Mouse (Mus musculus) ES-Bruce4 (cell line): ENCODE data around the gene Pde6h. TPM values are rescaled to one million over a fixed set of nuclear protein-coding genes. Genes with fewer than 3 reads are reported as not detected.

ENCODE experiments used
- H3K27ac ChIP-seq: 2 replicates; pipeline ENCODE4 v1.5.1; 2012; ENCODE audit warnings: low read length, inconsistent platforms; ENCODE audit not compliant: insufficient read depth
- H3K27me3 ChIP-seq: 2 replicates; pipeline ENCODE4 v1.6.1; 2012; ENCODE audit warnings: mild to moderate bottlenecking, low read length, inconsistent platforms; ENCODE audit not compliant: control insufficient read depth, poor library complexity, insufficient read depth, severe bottlenecking
- H3K36me3 ChIP-seq: 2 replicates; pipeline ENCODE4 v1.6.1; 2012; ENCODE audit warnings: inconsistent platforms, mild to moderate bottlenecking, low read length, moderate library complexity; ENCODE audit not compliant: control insufficient read depth, poor library complexity, insufficient read depth, severe bottlenecking
- H3K4me1 ChIP-seq: one replicate; pipeline ENCODE4 v1.8.1; 2011; ENCODE audit warnings: low read length; ENCODE audit not compliant: control insufficient read depth, insufficient read depth
- H3K4me3 ChIP-seq: 2 replicates; pipeline ENCODE4 v1.5.1; 2011; ENCODE audit warnings: low read depth, mild to moderate bottlenecking, low read length
- H3K9ac ChIP-seq: 2 replicates; pipeline ENCODE4 v1.6.1; 2012; ENCODE audit warnings: low read depth, mild to moderate bottlenecking, inconsistent platforms; ENCODE audit not compliant: poor library complexity, severe bottlenecking
- H3K9me3 ChIP-seq: replicated peaks from 2 replicates; pipeline ENCODE4 v1.6.1; 2012; ENCODE audit warnings: mild to moderate bottlenecking, low read length, inconsistent platforms; ENCODE audit not compliant: control insufficient read depth, poor library complexity, insufficient read depth, severe bottlenecking
- CTCF ChIP-seq: IDR thresholded peaks from one replicate; pipeline ENCODE4 v1.8.1; 2011; ENCODE audit warnings: low read depth, low read length
- EP300 ChIP-seq: IDR thresholded peaks from 2 replicates; pipeline ENCODE4 v1.6.1; 2011; ENCODE audit warnings: low read depth, low read length; ENCODE audit not compliant: insufficient read depth
- POLR2A ChIP-seq: IDR thresholded peaks from one replicate; pipeline ENCODE4 v1.8.1; 2011; ENCODE audit warnings: low read length; ENCODE audit not compliant: insufficient read depth
- polyA plus RNA-seq: library from polyadenylated mRNA; stranded (reverse); fragments of >200 nt; gene quantifications from 2 replicates; pipeline ENCODE4 v1.2.4, GENCODE M21; 2011; ENCODE audit warnings: low read depth; ENCODE audit not compliant: missing spikeins, insufficient read depth, insufficient read length

Gene Pde6h
- polyA plus RNA-seq, 1 experiment = not detected

DNA sequence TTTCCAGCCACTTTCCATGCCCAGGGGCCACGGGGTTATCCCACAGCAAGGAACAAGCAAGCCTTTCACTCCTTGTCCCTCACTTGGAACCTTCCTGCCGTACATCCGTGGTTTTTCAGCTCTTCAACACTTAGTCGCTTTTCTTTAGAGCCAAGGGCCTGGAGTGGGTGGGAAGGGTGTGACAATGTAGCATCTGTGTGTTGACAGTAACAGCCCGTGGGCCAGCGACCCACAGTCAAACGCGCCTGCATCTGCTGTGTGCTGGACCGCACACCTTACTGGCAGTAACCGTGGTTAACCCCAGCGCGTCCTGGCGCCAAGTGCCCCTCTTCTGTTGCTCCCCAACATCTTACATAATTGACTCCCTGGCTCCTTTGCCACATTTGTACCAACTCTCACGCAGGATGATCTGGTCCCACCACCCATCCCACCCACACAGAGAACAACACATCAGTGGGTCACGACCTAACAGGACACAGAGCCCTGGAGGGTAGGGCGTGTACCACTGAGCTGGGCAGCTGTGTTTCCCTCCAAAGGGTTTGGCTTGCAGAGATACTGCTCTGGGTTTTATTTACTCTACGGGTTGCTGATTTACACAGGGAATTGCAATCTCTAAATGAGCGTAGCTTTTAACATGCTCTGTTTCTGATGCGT lies 17.2 kb upstream of the Pde6h start:
- H3K27ac ChIP-seq = no peak overlapping the region
- H3K36me3 ChIP-seq = no peaks in the 10 kb centered on the region
- peaks cover 8% of the 10 kb centered on the region for H3K4me1 ChIP-seq
- no peak overlapping the region for H3K4me3 ChIP-seq
- H3K9me3 ChIP-seq = no peaks in the 10 kb centered on the region
- H3K27me3 ChIP-seq = no peaks in the 10 kb centered on the region
- TF ChIP-seq POLR2A (no peak), EP300 (peak; percentile 71; the same call in 1 of the 2 replicates), CTCF (no peak)
- H3K9ac ChIP-seq = no peak overlapping the region

DNA sequence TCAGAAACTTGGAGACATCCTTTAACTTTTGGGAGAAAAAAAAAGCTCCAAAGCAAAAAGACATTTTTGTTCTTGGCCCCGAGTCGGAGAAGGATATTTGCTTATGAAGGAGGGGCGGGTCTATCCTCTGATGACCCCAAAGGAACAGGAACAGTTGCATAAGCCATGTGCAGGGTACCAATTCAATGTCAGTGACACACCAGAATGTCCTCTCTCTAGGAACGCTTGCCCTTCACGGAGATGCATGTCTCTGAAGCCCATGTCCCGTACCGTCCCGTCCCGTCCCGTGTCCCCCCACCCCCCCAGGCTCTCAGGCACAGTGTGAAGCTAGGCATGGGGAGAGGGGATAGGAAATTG lies 16.7 kb upstream of the Pde6h start:
- Histone ChIP-seq H3K4me1 (peaks cover 8% of the 10 kb centered on the region), H3K9ac (no peak overlapping the region), H3K27ac (no peak overlapping the region; the same call in 1 of the 2 replicates), H3K27me3 (no peaks in the 10 kb centered on the region), H3K36me3 (no peaks in the 10 kb centered on the region), H3K4me3 (peak overlapping the region; percentile 22; the same call in 1 of the 2 replicates), H3K9me3 (no peaks in the 10 kb centered on the region)
- TF ChIP-seq POLR2A (no peak), CTCF (no peak), EP300 (no peak)

DNA sequence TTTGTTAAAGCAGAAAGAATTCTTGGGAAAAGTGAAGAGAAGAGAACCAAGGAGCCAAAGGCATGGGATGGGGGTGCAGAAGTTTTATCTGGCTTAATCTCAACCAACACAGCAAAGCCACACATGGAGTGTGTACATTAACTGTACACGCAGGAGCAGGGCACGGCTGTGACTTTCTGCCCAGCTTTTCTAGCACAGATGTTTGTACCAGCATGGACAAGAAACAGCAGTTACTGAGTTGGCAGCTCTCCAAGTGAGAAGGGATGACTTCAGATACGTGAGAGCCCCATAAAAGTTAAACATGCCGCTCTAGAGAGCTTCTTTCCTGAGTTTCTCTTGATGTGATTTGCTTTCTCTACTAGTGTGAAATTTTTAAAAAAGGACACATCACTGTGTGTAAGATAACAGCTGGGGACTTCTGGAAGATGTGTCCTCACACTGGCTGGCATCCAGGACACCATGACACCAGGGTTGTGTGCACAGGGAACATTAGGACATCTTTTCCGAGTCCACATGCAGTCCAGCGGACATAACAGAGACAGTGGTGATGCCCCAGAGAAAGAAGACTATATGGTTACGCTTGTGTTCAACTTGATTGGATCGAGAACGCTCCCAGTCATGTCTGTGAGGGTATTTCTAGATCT lies 13.3 kb upstream of the Pde6h start:
- TF ChIP-seq POLR2A (no peak), EP300 (no peak), CTCF (no peak)
- Histone ChIP-seq H3K27ac (no peak overlapping the region), H3K9me3 (no peaks in the 10 kb centered on the region), H3K27me3 (no peaks in the 10 kb centered on the region), H3K9ac (no peak overlapping the region), H3K4me1 (peaks cover 8% of the 10 kb centered on the region), H3K4me3 (no peak overlapping the region), H3K36me3 (no peaks in the 10 kb centered on the region)

DNA sequence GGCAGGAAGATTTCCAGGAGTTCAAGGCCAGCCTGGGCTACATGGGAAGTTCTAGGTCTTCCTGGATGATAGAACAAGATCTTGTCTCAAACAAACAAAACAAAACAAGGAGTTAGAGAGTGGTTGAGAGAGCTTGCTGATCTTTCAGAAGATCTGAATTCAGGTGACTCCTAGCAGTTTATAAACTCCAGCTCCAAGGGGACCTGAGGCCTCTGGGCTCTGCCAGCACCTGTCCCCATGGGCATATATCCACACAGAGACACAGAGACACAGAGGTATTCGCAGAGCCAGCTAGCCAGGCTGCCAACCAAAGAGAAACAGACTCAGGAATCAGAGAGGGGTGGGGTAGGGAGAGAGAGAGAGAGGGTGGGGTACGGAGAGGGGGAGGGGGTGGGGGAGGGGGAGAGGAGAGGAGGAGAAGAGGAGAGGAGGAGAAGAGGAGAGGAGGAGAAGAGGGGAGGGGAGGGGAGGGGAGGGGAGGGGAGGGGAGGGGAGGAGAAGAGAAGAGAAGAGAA lies 10.8 kb upstream of the Pde6h start:
- TF ChIP-seq EP300 = no peak
- TF ChIP-seq POLR2A = no peak
- no peak for TF ChIP-seq CTCF
- H3K27ac ChIP-seq = no peak overlapping the region
- H3K4me1 ChIP-seq = peaks cover 2% of the 10 kb centered on the region
- no peaks in the 10 kb centered on the region for H3K27me3 ChIP-seq
- H3K4me3 ChIP-seq = no peak overlapping the region
- H3K9me3 ChIP-seq = no peaks in the 10 kb centered on the region
- no peaks in the 10 kb centered on the region for H3K36me3 ChIP-seq
- H3K9ac ChIP-seq = no peak overlapping the region

DNA sequence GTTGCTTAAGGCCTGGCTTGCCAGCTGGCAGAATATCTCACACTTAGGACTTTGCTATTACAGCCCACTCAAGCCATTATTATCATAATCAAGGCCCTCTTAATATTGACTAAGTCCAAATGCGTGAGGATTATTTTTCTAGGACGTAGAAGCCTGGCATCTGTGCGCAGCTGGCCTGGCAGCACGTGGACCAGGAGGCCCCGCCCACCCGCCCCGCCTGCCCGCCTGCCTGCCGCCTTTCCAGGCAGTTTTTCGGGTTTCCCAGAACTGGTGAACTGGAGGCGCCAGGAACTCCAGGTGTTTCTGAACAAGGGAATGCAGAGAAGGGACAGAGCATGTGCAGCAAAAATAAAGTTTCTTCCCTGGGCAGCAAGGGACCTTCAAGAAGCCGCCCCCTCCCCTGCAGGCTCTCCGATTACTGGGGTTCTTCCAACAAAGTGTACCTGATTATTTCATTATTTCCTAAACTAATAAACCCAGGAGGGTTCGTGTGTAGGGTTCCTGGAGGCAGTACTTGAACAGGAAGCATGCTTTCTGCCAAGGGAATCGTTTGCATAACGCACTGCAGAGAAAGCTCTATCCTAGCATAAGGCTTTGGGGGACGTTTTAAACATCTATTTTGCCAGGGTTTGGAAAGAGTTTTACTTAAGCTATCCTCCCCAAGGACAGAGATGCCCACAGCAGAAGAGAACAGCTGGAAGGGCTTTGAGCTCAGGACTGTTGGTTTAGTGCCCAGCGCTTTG lies 10.1 kb upstream of the Pde6h start:
- TF ChIP-seq EP300 = no peak
- TF ChIP-seq CTCF = no peak
- TF ChIP-seq POLR2A = no peak
- Histone ChIP-seq H3K36me3 (no peaks in the 10 kb centered on the region), H3K9me3 (no peaks in the 10 kb centered on the region), H3K4me1 (no peaks in the 10 kb centered on the region), H3K27ac (no peak overlapping the region), H3K27me3 (no peaks in the 10 kb centered on the region), H3K9ac (no peak overlapping the region), H3K4me3 (no peak overlapping the region)
